18 mouse cellular contexts compared by ENCODE assay signal in genomic region chr6:128519159-128519558, GRCm38 (mm10). TPM values are rescaled to one million over a fixed set of nuclear protein-coding genes. Genes with fewer than 3 reads are reported as not detected.
"Had no signal": no experiment of that assay in that cellular context is flagged by ENCODE, and none has a peak within 500 bp of the region (broad histone marks: within the 10 kb centered on the region; RNA-seq: fewer than 3 reads in every experiment).

No protein-coding gene starts in this region.

- ATAC-seq: midbrain, embryonic 13.5 days; midbrain, embryonic 15.5 days had no signal

- DNase-seq: liver, embryonic 13.5 days; right cerebral cortex, postnatal 14 days; thymus, adult 2 months; thymus, postnatal 25 days; thymus, postnatal 4 days had no signal

- H3K27me3 ChIP-seq: liver, embryonic 13.5 days; liver, embryonic 15.5 days; lung, embryonic 15.5 days; megakaryocyte, embryonic 14.5 days; midbrain, embryonic 13.5 days; midbrain, embryonic 15.5 days; neural tube, embryonic 12.5 days; stomach, embryonic 15.5 days had no signal

- H3K4me3 ChIP-seq: liver, embryonic 13.5 days; liver, embryonic 15.5 days; lung, embryonic 15.5 days; megakaryocyte, embryonic 14.5 days; midbrain, embryonic 13.5 days; midbrain, embryonic 15.5 days; neural tube, embryonic 12.5 days; stomach, embryonic 15.5 days had no signal

- H3K9me3 ChIP-seq: liver, embryonic 13.5 days; liver, embryonic 15.5 days; lung, embryonic 15.5 days; midbrain, embryonic 13.5 days; midbrain, embryonic 15.5 days; neural tube, embryonic 12.5 days; stomach, embryonic 15.5 days had no signal

- H3K4me2 ChIP-seq: liver, embryonic 11.5 days; liver, embryonic 13.5 days; liver, embryonic 15.5 days; lung, embryonic 15.5 days; midbrain, embryonic 11.5 days; midbrain, embryonic 13.5 days; midbrain, embryonic 15.5 days; neural tube, embryonic 12.5 days; stomach, embryonic 15.5 days had no signal

- H3K36me3 ChIP-seq: lung, embryonic 15.5 days; midbrain, embryonic 13.5 days; midbrain, embryonic 15.5 days; neural tube, embryonic 12.5 days; stomach, embryonic 15.5 days had no signal

- H3K9ac ChIP-seq: liver, embryonic 13.5 days; liver, embryonic 15.5 days; lung, embryonic 15.5 days; midbrain, embryonic 13.5 days; midbrain, embryonic 15.5 days; neural tube, embryonic 12.5 days; stomach, embryonic 15.5 days had no signal

- H3K27ac ChIP-seq: liver, embryonic 13.5 days; liver, embryonic 15.5 days; lung, embryonic 15.5 days; macrophage; midbrain, embryonic 13.5 days; midbrain, embryonic 15.5 days; neural tube, embryonic 12.5 days; stomach, embryonic 15.5 days; stomach, postnatal 0 days had no signal

- H3K4me1 ChIP-seq: liver, embryonic 13.5 days; liver, embryonic 15.5 days; lung, embryonic 15.5 days; megakaryocyte, embryonic 14.5 days; midbrain, embryonic 13.5 days; midbrain, embryonic 15.5 days; neural tube, embryonic 12.5 days; stomach, embryonic 15.5 days had no signal

RNA-seq across cellular contexts. Expression of gene Pzp, which starts 7.4 kb away (rescaled TPM):
- polyA plus RNA-seq: macrophage; midbrain, embryonic 11.5 days; midbrain, embryonic 13.5 days; midbrain, embryonic 15.5 days; midbrain, postnatal 0 days; neural tube, embryonic 12.5 days; urinary bladder, adult 2 months had no signal
